Comparison of ENCODE assay signal across 20 mouse cellular contexts in the genomic region with DNA sequence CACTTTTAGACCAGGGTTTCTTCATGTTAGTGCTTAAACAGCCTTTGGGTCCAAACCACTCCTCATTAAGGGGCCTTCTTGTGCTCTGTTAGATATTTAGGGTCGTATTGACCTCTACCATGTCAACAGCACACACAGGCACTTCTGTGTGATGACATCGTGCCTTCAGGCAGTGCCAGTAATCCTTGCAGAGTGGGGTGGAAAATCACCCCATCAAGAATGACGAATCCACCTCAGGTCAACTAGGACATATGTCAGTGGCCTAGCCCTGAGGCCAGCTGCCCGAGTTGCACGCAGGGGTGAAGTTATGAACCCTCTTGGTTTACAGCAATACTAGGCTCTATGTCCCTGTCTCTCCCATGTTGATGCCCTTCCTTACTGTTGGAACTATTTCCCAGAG. TPM values are rescaled to one million over a fixed set of nuclear protein-coding genes. Genes with fewer than 3 reads are reported as not detected.
DNase-seq lines count a peak whose midpoint lies in the region; ATAC-seq lines count a peak whose summit lies in the region.
"Had no signal": no experiment of that assay in that cellular context is flagged by ENCODE, and none has a peak within 500 bp of the region (broad histone marks: within the 10 kb centered on the region; RNA-seq: fewer than 3 reads in every experiment).

No protein-coding gene starts in this region.

- peak overlapping the region; percentile 19 to 28; a peak in 1 of 4 replicates for H3K27ac ChIP-seq in heart, embryonic 14.5 days (replicated peaks in 1 of 2; ENCODE audit: control insufficient read depth in 1 of 2, insufficient read depth in 1 of 2, low read depth in 2 of 2, low read length in 2 of 2)
- no peak overlapping the region for H3K27ac ChIP-seq in heart, embryonic 12.5 days (ENCODE audit: poor library complexity, severe bottlenecking)
- peak overlapping the region; percentile 92 for H3K27ac ChIP-seq in brown adipose tissue, adult 24 weeks (replicated peaks; ENCODE audit: low read depth, low read length)
- H3K27ac ChIP-seq in embryonic facial prominence, embryonic 10.5 days (replicated peaks), result no peak overlapping the region
- H3K27ac ChIP-seq: hindbrain, embryonic 15.5 days; kidney, postnatal 0 days; layer of hippocampus, adult 2 months; midbrain, embryonic 13.5 days; neural tube, embryonic 12.5 days had no signal

- H3K9me3 ChIP-seq in heart, embryonic 14.5 days (ENCODE audit: control insufficient read depth, low read length), result no peaks in the 10 kb centered on the region
- H3K9me3 ChIP-seq in heart, embryonic 12.5 days (replicated peaks), result no peaks in the 10 kb centered on the region
- no peaks in the 10 kb centered on the region for H3K9me3 ChIP-seq in embryonic facial prominence, embryonic 10.5 days
- H3K9me3 ChIP-seq: hindbrain, embryonic 15.5 days; midbrain, embryonic 13.5 days; neural tube, embryonic 12.5 days had no signal

- peak; percentile 5 for DNase-seq in embryo, embryonic 10.5 days (ENCODE audit: low spot score)
- DNase-seq in embryo, embryonic 11 days, result no peak
- peak; percentile 18 for DNase-seq in heart, postnatal 4 days
- no peak for DNase-seq in embryonic facial prominence, embryonic 10.5 days (ENCODE audit: low spot score)
- DNase-seq: cerebellum, adult 11 months; cerebellum, postnatal 10 days; gastrocnemius, postnatal 10 days; layer of hippocampus, postnatal 36 days; lung, adult 18-20 months; lung, postnatal 14 days had no signal

- 0 out of 2 replicates have a peak, but pooled peaks cover 3% of the 10 kb centered on the region for H3K36me3 ChIP-seq in heart, embryonic 14.5 days (ENCODE audit: control insufficient read depth, insufficient read depth, low read length)
- H3K36me3 ChIP-seq in heart, embryonic 12.5 days, result no peaks in the 10 kb centered on the region
- no peaks in the 10 kb centered on the region for H3K36me3 ChIP-seq in embryonic facial prominence, embryonic 10.5 days (replicated peaks)
- H3K36me3 ChIP-seq: hindbrain, embryonic 15.5 days; midbrain, embryonic 13.5 days; neural tube, embryonic 12.5 days had no signal

- no peak overlapping the region for H3K4me2 ChIP-seq in heart, embryonic 14.5 days (ENCODE audit: low read length)
- H3K4me2 ChIP-seq in heart, embryonic 12.5 days, result no peak overlapping the region
- H3K4me2 ChIP-seq: hindbrain, embryonic 15.5 days; midbrain, embryonic 13.5 days; neural tube, embryonic 12.5 days had no signal

- ATAC-seq in heart, embryonic 14.5 days (ENCODE audit: insufficient number of reproducible peaks, insufficient read depth, low FRiP score, low read depth), result no peak
- ATAC-seq in heart, embryonic 12.5 days (ENCODE audit: insufficient number of reproducible peaks, low FRiP score), result no peak
- ATAC-seq: intestine, embryonic 16.5 days; midbrain, embryonic 13.5 days had no signal

- no peak overlapping the region for H3K4me3 ChIP-seq in heart, embryonic 14.5 days (ENCODE audit: control insufficient read depth in 1 of 2, insufficient read depth in 1 of 2, low read depth in 1 of 2, low read length in 2 of 2)
- H3K4me3 ChIP-seq in heart, embryonic 12.5 days, result no peak overlapping the region
- H3K4me3 ChIP-seq in brown adipose tissue, adult 24 weeks (ENCODE audit: insufficient read depth, low read depth, low read length), result no peak overlapping the region
- no peak overlapping the region for H3K4me3 ChIP-seq in embryonic facial prominence, embryonic 10.5 days
- H3K4me3 ChIP-seq: hindbrain, embryonic 15.5 days; layer of hippocampus, adult 2 months; midbrain, embryonic 13.5 days; neural tube, embryonic 12.5 days had no signal

- H3K9ac ChIP-seq in heart, embryonic 14.5 days (ENCODE audit: low read length), result no peak overlapping the region
- H3K9ac ChIP-seq in heart, embryonic 12.5 days, result no peak overlapping the region
- H3K9ac ChIP-seq: hindbrain, embryonic 15.5 days; midbrain, embryonic 13.5 days; neural tube, embryonic 12.5 days had no signal

- peaks cover 6 to 11% of the 10 kb centered on the region in 2 experiments for H3K4me1 ChIP-seq in heart, embryonic 14.5 days (ENCODE audit: control insufficient read depth in 2 of 2, insufficient read depth in 2 of 2, low read length in 2 of 2)
- H3K4me1 ChIP-seq in heart, embryonic 12.5 days (replicated peaks), result peaks cover 14% of the 10 kb centered on the region
- H3K4me1 ChIP-seq in brown adipose tissue, adult 24 weeks (ENCODE audit: control insufficient read depth, insufficient read depth, insufficient read length, low read length), result peaks cover 10% of the 10 kb centered on the region
- peaks cover 15% of the 10 kb centered on the region for H3K4me1 ChIP-seq in embryonic facial prominence, embryonic 10.5 days

- no peaks in the 10 kb centered on the region for H3K27me3 ChIP-seq in heart, embryonic 14.5 days (ENCODE audit: control insufficient read depth, insufficient read depth, low read length)
- H3K27me3 ChIP-seq in heart, embryonic 12.5 days (replicated peaks), result no peaks in the 10 kb centered on the region
- no peaks in the 10 kb centered on the region for H3K27me3 ChIP-seq in embryonic facial prominence, embryonic 10.5 days (replicated peaks; ENCODE audit: low read depth, poor library complexity, severe bottlenecking)
- H3K27me3 ChIP-seq: hindbrain, embryonic 15.5 days; midbrain, embryonic 13.5 days; neural tube, embryonic 12.5 days had no signal

- 27% methylated on average over 5 of the region's 5 CpGs for WGBS in heart, embryonic 14.5 days
- 51% methylated on average over 5 of the region's 5 CpGs for WGBS in heart, embryonic 12.5 days
- WGBS in embryonic facial prominence, embryonic 10.5 days, result 66% methylated on average over 5 of the region's 5 CpGs

RNA-seq across cellular contexts. Expression of gene Nudt7, which starts 3.8 kb away (rescaled TPM):
- polyA plus RNA-seq in heart, embryonic 14.5 days (2014; fragmentation: Nextera tagmentation; extraction: Ambion mirVana), result 30.6 and 35.1 TPM in 2 replicates
- 23.5 and 23.7 TPM in 2 replicates for polyA plus RNA-seq in heart, embryonic 12.5 days (2016; fragmentation: Nextera tagmentation; extraction: Ambion mirVana)
- 415 and 430 TPM in 2 replicates for polyA plus RNA-seq in brown adipose tissue, adult 24 weeks (2012; ENCODE audit: insufficient read depth, insufficient read length, missing spikeins)
- total RNA-seq in heart, postnatal 4 days (2021), result 10 to 100 TPM; 29.2 to 31.2 TPM
- polyA plus RNA-seq in embryonic facial prominence, embryonic 10.5 days (2016; fragmentation: Nextera tagmentation; extraction: Ambion mirVana), result 9.3 and 10.1 TPM in 2 replicates
- polyA plus RNA-seq: C2C12 had no signal

Comparison
In these comparisons a context has a peak if more than half of its experiments do, and no peak if none do; other contexts are left out.
1. DNase-seq: peak in embryo, embryonic 10.5 days (single experiment) and heart, postnatal 4 days (single experiment); none in embryo, embryonic 11 days (single experiment) and embryonic facial prominence, embryonic 10.5 days (single experiment).
2. H3K27ac ChIP-seq: peak in heart, embryonic 14.5 days (2 of 2) and brown adipose tissue, adult 24 weeks (single experiment); none in heart, embryonic 12.5 days (single experiment) and embryonic facial prominence, embryonic 10.5 days (single experiment).
3. RNA of gene Nudt7, which starts 3.8 kb away (polyA plus RNA-seq): 415 to 430 TPM in brown adipose tissue, adult 24 weeks; 30.6 to 35.1 TPM in heart, embryonic 14.5 days, 23.5 to 23.7 TPM in heart, embryonic 12.5 days and 9.3 to 10.1 TPM in embryonic facial prominence, embryonic 10.5 days; every median in the first group is over 10 times any median in the second.